Mouse (Mus musculus) urinary bladder, adult 18-20 months (tissue): ENCODE results near the gene Cd163l1.

Experiments
- DNase-seq, 2 experiments: peaks; one replicate each; pipeline ENCODE4 v3.0.0; 2022; ENCODE audit warnings: low spot score in 2 of 2, mixed read lengths in 2 of 2

The Cd163l1 gene

GRCm38 (mm10) chr7:140220375-140220774, 2.3 kb downstream of the Cd163l1 start:
- DNase-seq, result no peak

- DNase-seq, result no peak
Measured at GRCm38 (mm10) chr7:140224209-140224608, 6.1 kb downstream of the Cd163l1 start.

- no peak for DNase-seq
Measured at GRCm38 (mm10) chr7:140228476-140228875, 10.4 kb downstream of the Cd163l1 start.

GRCm38 (mm10) chr7:140231026-140231425, 13.0 kb downstream of the Cd163l1 start:
- no peak for DNase-seq

GRCm38 (mm10) chr7:140233696-140234095, 15.6 kb downstream of the Cd163l1 start:
- no peak for DNase-seq

- no peak for DNase-seq
Measured at GRCm38 (mm10) chr7:140247216-140247615, 29.1 kb downstream of the Cd163l1 start, which contains the start of gene 5830411N06Rik. Gene 5830411N06Rik, plus strand, starts transcription at chr7:140247284.

- no peak for DNase-seq
Measured at GRCm38 (mm10) chr7:140253780-140254299, 35.8 kb downstream of the Cd163l1 start.
